Mouse (Mus musculus) neutrophil, adult 5-6 weeks (primary cell): Measurements from ENCODE around the gene Wwox. TPM values are rescaled to one million over a fixed set of nuclear protein-coding genes. Genes with fewer than 3 reads are reported as not detected.

Source experiments
- ATAC-seq: fragments of 151-379, 151-347 bp; 2 replicates; pipeline ENCODE4 v1.8.0; 2017; ENCODE audit warnings: mild to moderate bottlenecking, moderate TSS enrichment; ENCODE audit not compliant: insufficient number of reproducible peaks, poor library complexity, low FRiP score, severe bottlenecking; ENCODE audit errors: extremely low read depth
- total RNA-seq: library from RNA; stranded (forward); fragments of 200-1000 nt; gene quantifications from 2 replicates; pipeline ENCODE4 v1.2.3, GENCODE M21; 2017

The Wwox gene
- 7.7 and 9.9 TPM in 2 replicates for total RNA-seq

DNA sequence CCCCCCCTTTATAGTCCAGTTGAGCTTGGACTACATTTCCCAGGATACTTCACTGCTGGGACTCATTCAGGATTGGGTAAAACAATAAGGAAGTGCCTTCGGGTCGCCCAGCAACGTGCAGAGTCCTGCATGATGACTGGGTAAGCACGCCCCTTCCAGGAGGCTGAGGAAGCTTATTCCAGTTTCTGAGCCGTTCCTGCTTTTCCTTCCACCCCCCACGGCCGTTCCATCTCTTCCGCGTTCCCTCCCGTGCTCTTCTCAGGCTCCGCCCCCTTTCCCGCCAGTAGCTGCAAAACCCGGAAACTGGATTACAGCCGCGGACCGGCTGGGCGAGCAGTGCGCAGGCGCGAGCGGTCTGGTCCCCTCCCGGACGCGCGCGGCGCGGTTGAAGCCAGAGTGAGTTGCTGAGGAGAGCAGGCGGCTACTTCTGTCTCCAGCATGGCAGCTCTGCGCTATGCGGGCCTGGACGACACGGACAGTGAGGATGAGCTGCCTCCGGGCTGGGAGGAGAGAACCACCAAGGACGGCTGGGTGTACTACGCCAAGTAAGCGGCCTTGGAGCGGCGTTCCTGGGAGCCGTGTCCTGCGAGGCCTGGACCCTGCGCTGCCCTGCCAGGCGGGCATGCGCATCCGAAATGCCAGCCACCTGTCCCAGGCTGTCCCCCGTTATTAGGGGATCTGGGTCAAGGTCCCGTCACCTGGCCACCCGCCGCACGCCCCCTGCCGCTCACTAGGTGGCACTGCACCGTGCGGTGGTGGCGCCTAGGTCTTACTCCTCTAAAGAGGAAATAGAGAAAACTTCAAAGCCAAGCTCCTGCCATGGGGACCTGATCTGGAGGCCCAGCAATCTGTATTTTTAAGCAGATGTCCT is at the start of gene Wwox:
Gene Wwox (plus strand): TSS at position 322 of the 871 bp plus-strand sequence.
- ATAC-seq: peak; percentile 96

DNA sequence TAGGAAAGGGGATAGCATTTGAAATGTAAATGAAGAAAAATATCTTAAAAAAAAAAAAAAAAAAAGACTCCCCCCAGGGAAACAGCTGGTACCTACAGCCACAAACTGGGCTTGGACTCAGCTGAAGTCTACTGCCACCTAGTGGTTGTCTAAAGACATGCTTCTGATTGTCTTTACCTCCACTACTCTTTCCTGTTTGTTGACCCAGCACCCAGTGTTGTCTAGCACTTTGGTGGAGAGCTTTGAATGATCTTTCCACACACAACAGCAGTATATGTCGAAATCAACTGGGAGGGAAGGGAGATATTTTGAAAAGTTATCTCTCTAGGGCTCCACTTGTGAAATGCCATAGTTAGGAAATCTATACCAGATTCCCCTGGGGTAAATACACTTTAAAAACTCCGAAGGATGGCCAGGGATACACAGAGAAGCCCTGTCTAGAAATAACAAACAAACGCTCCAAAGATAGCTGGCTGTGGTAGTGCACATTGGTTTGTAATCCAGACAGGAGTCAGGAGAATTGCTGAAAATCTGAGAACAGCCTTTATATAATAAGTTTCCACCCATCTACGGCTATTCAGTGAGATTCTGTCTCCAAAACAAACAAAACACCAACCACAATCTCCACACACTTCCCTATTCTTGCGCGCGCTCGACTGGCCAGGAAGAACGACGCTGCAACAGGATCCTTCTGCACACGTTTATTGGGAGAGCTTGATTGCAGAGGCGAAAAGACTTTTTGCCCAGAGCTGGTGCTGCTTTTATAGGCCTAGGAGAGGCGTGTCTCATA is 48.8 kb upstream of the Wwox start:
- no peak for ATAC-seq

DNA sequence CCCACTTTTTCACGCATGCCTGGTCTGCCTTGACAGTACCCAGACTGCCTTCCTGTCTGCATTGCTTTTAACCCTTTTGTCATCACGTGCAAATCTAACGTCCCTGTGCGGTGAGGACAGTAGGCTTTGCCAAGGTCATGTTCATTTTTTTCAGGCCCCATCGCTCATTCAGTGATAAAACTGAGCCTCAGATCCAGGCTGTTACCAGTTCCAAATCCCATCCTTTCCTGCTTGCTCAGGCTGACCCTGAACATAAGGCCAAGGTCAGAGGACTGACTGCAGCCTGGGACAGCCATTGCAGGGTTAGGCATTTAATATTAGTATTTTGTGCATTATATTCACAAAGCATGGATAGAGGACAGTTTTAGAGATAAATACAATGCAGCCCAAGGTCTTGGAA is 41.1 kb upstream of the Wwox start:
- no peak for ATAC-seq

DNA sequence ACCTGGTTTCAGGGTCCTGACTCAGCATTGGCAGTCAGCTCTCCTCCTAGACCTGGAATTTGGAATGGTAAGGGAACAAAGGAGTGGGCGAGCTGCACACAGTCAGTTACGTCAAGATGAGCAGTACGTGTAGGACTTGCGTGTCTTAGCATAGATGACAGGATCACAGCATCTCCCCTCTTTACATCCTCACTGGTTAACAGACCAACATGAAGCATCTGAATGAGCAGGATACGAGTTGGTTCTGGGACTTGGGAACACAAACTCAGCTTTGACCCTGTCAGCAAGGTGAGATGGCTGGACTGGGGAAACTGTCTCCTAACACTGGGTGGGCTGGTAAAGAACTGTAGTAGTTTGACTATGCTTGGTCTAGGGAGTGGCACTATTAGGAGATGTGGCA is 40.2 kb upstream of the Wwox start:
- ATAC-seq: no peak

DNA sequence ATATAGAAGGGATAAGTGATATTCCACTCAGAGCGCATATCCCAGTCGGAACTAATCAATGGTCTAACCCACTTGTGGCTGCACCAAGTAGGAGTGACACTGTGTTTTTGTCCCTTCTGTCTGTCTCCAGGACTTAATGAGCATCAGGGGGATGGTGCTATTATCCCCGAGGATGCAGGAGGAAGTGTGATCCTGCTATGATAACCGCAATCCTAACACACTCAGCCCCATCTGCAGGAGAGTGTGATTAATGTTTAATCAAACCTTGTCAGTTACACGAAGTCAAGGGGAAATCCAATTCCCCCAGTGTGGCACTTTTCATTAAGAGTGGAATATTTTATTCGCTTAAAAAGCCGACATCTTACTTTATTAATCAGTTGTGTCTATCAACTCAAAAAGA is 37.8 kb upstream of the Wwox start:
- no peak for ATAC-seq

DNA sequence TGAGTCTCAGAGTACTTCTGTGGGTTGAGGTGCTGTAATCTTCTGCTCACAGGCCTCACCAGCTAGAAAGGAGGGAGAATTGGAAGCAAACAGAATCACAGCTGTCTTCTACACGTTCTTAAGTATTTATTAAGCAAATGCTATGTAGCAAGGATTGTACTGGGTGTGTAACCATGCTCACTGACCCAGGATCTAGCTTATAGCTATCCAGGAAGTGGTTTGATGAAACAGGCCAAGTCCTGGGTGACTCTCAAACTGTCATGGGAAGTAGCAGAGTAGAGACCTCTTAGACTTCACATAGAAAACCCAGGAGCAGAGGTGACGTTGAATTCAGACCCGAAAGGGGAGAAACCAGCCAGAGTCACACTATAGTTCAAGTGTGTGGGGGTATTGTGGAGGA is 28.0 kb upstream of the Wwox start:
- no peak for ATAC-seq

DNA sequence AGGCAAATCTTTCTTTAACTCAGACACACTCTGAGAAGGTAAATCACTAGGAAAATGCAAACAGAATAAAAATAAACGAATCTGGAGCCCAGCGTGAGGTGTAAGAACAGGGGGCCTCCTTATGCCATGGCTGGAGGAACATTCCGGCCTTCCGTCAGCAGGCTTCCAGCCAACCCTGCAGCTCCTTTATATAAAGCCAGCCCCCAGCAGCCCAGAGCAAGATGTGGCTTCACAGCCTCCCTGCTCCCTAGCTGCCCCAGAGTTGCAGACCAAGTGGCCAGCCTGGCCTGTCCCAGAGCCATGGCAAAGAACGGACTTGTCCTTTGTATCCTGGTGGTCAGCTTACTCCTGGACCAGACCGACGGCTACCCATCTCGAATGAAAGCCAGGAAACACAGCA is 21.7 kb upstream of the Wwox start, which contains the start of gene Clec3a:
Gene Clec3a (plus strand): TSS at position 301 of the 400 bp plus-strand sequence.
- ATAC-seq: no peak

DNA sequence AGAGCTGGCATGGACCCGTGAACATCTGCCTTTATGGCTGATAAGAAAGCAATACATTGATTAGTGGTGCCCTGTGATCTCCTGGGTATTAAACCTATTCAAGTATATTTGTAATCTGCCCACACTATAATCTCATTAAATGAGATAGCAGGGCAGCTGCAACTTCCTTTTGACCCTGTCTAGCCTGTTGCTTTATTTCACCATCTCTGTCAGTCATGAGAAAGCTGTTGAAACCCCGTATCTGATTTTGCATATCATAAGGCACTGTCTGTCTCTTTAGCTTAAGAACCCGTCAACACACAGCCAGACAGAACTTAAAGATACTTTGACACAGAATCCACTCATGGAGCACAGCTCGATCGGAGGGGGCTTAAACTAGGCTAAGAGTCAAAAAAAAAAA is 21.0 kb upstream of the Wwox start:
- no peak for ATAC-seq

DNA sequence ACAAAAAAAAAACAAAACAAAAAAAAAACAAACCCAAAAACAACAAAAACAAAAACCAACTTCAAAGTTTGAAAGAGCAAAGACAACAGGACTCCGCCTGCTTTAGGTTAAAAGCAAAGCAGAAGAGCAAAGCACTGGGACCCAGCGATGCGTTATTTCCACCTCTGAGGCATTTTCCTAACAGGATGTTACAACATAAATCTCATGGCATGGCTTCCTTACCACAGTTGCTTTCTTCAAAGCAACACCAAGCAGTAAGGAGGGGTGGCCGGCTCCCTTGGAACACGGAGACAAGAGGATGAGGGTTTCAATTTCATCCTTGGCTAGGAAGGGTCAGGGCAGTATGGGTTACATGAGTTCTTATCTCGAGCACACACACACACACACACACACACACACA is 20.6 kb upstream of the Wwox start:
- no peak for ATAC-seq

DNA sequence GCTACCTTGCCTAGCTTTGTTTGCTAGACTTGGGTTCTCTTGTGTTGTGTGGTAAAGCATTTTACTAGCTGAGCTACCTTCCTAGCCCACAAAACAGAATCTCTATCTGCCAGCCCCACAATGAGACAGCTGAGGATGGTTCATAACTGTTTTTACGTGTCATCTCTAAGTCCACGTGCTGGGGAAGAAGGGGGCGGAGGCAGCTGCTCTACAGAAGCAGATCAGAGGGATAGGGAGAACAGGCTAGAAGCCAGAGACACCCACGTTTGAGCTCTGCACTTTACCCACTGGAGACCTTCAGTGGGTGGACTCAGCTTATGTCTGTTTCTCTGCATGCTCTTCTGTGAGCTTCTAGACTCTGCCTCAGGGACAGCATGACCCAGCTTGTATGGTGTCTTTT is 17.9 kb upstream of the Wwox start:
- no peak for ATAC-seq

DNA sequence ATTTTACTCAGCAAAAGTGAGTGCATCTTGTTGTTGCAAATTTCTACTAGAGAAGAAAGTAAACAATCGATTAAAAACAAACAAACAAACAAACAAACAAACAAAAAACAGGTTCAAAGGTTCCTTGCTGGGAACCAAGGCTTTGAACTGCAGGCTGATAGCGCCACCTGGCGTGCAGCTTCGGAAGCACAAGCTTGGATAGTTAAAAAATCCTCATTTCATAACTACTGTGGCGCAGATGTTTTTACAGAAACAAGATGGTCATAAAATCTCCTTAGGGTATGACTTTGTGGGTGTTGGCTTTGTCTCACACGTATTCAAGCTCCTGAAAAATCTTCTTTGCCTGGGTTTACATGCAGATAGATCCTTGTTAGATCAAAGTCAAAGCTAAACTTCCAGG is 1.2 kb upstream of the Wwox start:
- no peak for ATAC-seq

DNA sequence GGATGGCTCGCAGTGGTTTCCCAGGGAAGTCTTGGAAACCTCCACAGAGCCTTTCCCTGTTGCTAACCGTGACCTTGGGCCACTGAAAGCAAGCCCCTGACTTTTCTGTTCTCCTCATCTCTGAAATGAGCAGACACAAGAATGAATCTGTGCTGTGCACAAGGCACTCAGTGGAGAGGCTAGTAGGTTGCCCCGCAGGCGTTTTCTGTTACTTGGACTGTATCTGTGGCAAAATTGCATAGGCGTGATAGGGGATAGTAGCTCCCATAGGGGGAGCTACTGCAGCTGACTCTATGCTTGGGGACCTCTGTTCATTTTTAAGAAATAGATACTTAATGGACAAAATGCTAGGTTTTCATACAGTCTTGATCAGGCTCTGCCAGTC is 742 bp downstream of the Wwox start:
- no peak for ATAC-seq

DNA sequence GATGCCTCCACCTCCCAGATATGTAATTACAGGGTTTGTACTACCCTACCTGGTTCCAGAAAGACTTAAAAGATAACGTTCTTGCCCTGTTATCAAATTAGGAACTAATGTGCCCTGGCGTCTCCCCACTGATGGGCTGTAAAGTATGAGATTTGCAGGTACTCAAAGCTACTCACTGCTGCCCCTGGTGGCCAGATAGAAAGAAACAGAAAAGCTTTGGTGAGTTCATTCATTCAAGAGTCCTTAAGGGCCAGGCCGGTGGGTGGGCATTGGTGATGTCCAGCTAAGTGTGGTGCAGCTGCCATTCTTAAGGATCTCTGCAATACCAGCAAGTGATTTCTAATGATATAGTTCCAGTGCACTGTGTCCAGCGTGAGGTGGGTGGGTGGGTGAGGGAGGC is 2.2 kb downstream of the Wwox start:
- no peak for ATAC-seq

DNA sequence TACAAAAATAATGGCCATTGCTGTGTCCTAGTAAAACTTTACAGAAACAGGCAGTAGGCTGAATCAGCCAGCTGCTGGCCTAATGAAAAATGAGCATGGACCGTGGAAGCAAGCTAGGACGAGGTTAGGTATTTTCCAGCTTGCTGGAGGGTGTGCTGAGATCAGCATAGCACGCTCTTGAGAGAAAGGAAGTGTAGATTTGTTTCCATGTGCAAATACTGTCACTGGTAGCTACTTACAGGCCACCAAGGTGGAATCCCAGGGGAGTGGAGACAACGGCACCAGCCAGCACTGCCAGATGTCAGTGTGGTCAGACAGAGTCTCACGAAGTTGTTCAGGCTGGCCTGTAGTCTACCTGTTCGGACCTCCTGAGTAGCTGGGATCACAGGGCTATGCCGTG is 7.4 kb downstream of the Wwox start:
- ATAC-seq: no peak

DNA sequence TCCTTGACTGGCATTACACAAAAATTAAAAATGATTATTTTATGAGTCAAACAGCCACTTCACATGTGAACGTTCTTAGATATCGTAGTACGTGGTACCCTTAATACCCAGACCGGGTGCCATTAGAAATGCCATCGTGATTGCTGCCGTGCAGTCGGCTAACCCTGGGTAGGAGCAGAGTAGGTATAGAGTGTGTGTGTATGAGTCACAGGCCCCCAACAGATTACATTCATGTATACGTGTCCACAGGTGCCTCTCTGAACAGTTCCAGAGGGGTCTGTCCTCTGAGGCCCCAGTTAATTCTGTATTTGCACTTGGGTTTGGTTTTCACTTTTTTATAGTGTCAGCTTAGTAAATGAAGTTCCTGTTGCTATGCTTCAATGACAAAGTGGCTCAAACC is 12.8 kb downstream of the Wwox start:
- ATAC-seq: no peak

DNA sequence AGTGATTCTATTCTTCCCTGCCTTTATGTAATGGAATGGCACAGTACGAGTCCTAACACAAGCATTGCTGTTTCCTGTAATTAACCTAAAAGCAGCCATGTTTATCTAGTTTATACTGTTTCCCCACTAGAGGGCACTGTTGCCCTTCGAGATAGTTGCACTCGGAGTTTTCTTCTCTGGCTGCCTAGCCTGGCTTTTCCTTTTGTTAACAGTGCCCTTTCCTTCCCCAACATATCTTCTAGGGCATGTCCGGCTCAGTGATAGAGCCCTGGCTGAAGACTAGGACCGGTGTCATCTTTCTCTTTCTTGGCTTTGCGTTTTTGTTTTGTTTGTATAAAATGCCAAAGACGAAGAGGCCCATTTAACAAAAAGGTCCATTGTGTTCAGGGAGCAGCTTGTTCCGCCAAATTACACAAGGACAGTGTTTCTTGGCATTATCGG is 13.3 kb downstream of the Wwox start:
- peak; percentile 73 for ATAC-seq

DNA sequence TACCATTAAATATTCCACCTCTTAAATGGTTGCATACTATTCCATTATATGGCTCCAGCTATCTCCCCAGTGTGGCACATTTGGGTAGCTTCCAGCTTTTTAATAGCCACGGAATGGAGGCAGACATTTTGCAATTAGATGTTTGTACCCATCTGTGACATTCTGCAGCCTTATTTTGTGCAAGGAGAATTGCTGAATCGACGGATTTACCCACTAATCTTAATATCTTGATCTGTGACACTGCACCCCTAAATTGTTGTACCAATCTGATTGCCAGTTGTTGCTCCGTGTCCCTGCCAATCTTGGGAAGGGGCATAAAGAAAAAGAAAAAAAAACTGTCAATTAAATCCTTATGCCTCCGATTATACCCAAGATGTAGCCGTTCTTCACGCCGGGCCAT is 15.8 kb downstream of the Wwox start:
- ATAC-seq: no peak

DNA sequence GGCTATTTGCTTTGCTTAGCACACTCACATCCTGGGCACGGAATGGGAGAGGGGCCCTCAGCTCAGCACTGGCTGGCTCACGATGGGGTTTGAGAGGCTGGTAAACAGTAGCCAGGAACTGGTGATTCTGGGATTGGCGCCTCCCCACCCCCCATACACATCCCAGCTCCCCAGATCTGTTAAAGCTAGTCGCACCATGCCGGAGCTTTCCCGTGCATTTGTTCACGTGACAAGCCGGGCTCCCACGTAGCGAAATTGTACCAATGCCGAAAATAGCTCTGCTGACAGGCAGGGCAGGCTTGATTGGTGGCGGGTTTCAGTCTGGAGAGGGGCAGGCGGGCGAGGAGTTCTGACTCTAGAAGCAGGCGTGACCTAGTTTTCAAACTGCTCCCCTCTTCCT is 16.5 kb downstream of the Wwox start:
- no peak for ATAC-seq

DNA sequence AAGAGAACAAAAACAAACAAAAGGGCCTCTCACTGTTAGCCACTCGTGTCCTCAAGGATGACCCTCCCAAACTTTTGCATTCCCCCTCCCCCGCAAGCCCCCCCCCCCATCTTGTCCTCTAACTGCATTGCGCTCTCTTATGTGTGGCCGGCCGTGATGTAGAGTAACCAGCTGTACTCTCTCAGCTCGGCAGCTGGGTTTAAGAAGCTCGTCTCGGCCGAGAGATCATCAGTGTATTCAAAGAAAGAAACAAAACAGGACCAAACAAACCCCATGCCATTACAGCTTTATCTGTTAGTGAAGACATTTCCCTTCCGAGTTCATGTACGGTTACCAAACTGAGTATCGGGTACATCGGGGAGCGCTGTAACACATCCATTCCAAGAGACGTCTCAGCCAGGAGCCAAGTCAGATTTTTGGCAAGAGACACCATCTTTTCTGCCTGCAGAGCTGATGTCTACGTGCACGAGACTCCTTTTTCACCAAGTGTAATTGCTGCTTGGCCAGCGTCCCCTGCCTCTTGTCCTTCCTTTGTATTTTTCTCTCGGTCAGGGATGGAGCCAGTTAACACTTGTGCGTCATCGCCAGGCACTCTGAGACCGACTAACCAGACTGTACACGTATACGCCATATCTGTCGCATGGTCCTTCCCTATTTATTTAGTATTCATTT is 18.8 kb downstream of the Wwox start:
- ATAC-seq: no peak

DNA sequence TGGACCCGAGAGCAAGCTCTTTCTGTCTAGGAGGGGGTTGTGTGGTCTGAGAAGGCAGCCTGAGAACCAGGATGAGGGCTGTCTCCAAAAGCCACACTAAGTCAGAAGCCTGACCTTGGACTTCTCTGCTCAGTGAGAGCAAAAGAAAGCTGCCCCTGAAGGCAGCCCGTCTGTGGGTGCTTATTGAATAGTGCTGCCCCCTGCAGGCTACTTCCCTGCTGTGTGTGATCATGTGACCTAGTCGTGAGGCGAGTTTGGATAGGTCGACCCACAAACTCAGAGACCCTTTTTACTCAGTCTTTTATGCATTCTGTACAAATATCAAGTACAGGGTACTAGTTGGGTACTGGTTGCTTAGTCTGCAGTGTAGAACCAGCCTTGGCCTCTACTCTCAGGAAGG is 21.1 kb downstream of the Wwox start:
- no peak for ATAC-seq
